Mouse (Mus musculus) intestine, embryonic 16.5 days (tissue): Measurements from ENCODE around the gene Dnajb1. TPM values are rescaled to one million over a fixed set of nuclear protein-coding genes. Genes with fewer than 3 reads are reported as not detected.
A peak's percentile ranks its signal among the peaks of the same experiment; 100 is the strongest.
"Not testable (repeated sequence)": the region's sequence is repeated elsewhere in the genome, so short reads cannot be mapped to it uniquely, and the experiment has no call there.

Source experiments
- ATAC-seq: fragments of 200-750 bp; cut with Nextera tagmentation; 2 replicates; pipeline ENCODE4 v1.8.0; 2017; ENCODE audit warnings: moderate TSS enrichment, moderate library complexity
- H3K27ac ChIP-seq: fragments of 300-500 bp; sonication (generic); 2 replicates; pipeline ENCODE4 v1.5.1; 2014; ENCODE audit warnings: mild to moderate bottlenecking, low read length
- H3K27me3 ChIP-seq: fragments of 300-500 bp; sonication (generic); replicated peaks from 2 replicates; pipeline ENCODE4 v1.6.1; 2014; ENCODE audit warnings: low read length, control low read depth, mixed read lengths; ENCODE audit not compliant: control insufficient read depth, insufficient read depth
- H3K36me3 ChIP-seq: fragments of 300-500 bp; sonication (generic); 2 replicates; pipeline ENCODE4 v1.6.1; 2014; ENCODE audit warnings: low read length, control low read depth; ENCODE audit not compliant: control insufficient read depth, insufficient read depth
- H3K4me1 ChIP-seq: fragments of 300-500 bp; sonication (generic); 2 replicates; pipeline ENCODE4 v1.6.1; 2014; ENCODE audit warnings: low read length, control low read depth, mixed read lengths; ENCODE audit not compliant: control insufficient read depth, insufficient read depth
- H3K4me2 ChIP-seq: fragments of 300-500 bp; sonication (generic); 2 replicates; pipeline ENCODE4 v1.6.1; 2014; ENCODE audit warnings: low read depth, low read length, control low read depth
- H3K4me3 ChIP-seq: fragments of 300-500 bp; sonication (generic); 2 replicates; pipeline ENCODE4 v1.5.1; 2014; ENCODE audit warnings: mild to moderate bottlenecking, low read length
- H3K9ac ChIP-seq: fragments of 300-500 bp; sonication (generic); 2 replicates; pipeline ENCODE4 v1.6.1; 2014; ENCODE audit warnings: low read depth, low read length
- H3K9me3 ChIP-seq: fragments of 300-500 bp; sonication (generic); 2 replicates; pipeline ENCODE4 v1.6.1; 2016; ENCODE audit warnings: low read length, control low read depth; ENCODE audit not compliant: control insufficient read depth
- WGBS: fragments of 180-500 bp; shearing (Covaris S2); extraction: QIAGEN DNeasy Blood & Tissue Kit; methylation state at CpG from one replicate; pipeline ENCODE4 v1.1.7; 2014; 5-methylcytosine and 5-hydroxymethylcytosine counted together
- polyA plus RNA-seq: library from polyadenylated mRNA; unstranded; fragments of >200 nt; fragmentation: Nextera tagmentation; extraction: Ambion mirVana; gene quantifications from 2 replicates; pipeline ENCODE4 v1.2.1, GENCODE M21; 2015

Gene Dnajb1
- polyA plus RNA-seq, 1 experiment from 2014 or later, result 52.0 TPM

DNA sequence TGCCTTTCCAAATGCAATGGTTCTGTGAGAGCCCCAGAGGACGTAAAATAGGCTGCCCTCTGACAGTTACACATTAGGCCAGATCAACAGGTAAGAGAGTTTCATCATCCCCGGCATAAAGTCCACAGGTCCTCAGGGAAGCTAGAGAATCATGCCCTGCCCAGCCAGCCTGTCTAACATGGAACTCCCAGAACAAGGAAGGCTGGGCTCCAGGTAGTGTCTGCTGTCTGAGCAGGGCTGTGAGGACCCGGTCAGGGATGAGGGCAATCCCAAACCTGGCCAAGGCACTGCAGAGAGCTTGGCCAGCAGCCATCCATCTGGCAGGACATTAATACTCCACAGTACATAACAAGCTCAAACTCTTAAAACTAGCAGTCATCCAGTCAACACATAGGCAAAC, 22.7 kb upstream of the Dnajb1 start:
- WGBS, result 53% methylated on average over 3 of the region's 3 CpGs

DNA sequence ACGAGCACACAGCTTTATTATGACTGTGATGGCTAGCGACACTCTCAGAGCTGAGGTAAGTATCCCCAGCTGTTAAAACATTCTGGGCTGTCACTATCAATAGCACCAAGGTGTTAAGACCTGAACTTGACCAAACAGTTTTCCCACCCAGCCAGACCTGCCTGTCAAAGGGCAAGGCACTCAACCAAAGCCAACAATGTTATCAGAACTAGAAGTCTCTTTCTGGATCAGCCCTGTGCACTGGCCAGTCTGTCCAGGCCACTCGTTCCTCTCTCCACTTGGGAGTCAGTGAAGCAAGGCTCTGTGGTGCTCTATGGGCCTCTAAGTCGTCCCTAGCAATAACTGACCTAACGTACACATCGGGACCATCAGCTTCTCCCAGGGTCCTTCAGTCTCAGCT, 20.3 kb upstream of the Dnajb1 start:
- H3K9ac ChIP-seq, result no peak overlapping the region
- H3K27ac ChIP-seq, result no peak overlapping the region
- H3K4me1 ChIP-seq, result peaks cover 34% of the 10 kb centered on the region
- no peak overlapping the region for H3K4me3 ChIP-seq
- no peak overlapping the region for H3K4me2 ChIP-seq
- H3K27me3 ChIP-seq, result no peaks in the 10 kb centered on the region
- WGBS, result 83% methylated on average over 6 of the region's 6 CpGs
- no peaks in the 10 kb centered on the region for H3K9me3 ChIP-seq
- no peak for ATAC-seq
- no peaks in the 10 kb centered on the region for H3K36me3 ChIP-seq

More for the DNA sequence above, 22.7 kb upstream of the Dnajb1 start:
- Histone ChIP-seq H3K27ac (peak overlapping the region; percentile 64), H3K4me1 (peaks cover 30% of the 10 kb centered on the region), H3K4me2 (no peak overlapping the region), H3K4me3 (no peak overlapping the region), H3K9ac (no peak overlapping the region), H3K36me3 (no peaks in the 10 kb centered on the region), H3K9me3 (no peaks in the 10 kb centered on the region), H3K27me3 (no peaks in the 10 kb centered on the region)
- ATAC-seq, result peak; percentile 64

DNA sequence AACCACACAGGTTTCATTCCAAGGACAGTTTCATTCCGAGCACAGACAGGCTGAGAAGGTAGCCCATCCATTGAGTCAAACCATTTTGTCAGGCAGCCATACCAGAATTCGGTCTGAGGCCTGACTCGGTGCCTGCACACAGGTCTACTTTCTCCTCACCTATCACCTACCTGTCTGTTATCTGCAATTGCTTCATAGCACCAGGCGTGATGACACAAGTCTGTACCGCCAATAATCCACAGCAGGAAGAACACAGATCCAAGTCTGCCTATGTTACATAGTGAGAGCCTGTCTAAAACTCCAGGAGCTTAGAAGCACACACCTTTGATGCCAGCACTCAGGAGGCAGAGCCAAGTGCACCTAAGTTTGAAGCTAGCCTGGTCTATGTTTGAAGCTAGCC, 19.1 kb upstream of the Dnajb1 start:
- Histone ChIP-seq H3K4me2 (no peak overlapping the region), H3K36me3 (no peaks in the 10 kb centered on the region), H3K9ac (no peak overlapping the region), H3K4me1 (peaks cover 40% of the 10 kb centered on the region), H3K4me3 (no peak overlapping the region), H3K27me3 (no peaks in the 10 kb centered on the region), H3K9me3 (no peaks in the 10 kb centered on the region), H3K27ac (no peak overlapping the region)
- 78% methylated on average over 5 of the region's 5 CpGs for WGBS
- no peak for ATAC-seq

DNA sequence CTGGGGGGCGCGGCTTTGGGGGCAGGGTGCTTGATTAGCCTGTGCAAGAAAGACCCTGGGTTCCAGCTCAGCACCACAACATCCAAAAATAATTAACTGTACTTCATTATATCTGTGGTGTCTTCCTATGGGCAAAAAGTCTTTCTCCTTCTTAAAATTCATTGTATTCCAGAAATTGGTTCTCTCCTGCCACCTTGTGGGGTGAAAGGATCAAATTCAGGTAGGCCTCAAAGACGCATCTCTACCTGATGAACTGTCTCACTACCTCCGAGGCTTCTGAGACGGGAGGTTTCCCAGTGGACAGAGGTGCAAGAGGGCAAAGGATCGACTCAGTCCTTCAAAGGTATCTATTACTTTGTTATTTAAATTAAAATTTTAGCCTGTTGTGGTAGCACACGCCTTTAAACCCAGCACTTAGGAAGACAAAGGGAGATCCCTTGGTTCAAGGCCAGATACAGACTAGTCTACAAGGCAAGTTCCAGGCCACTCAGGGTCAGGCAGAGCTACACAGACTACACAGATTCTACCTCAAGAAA, 17.4 kb upstream of the Dnajb1 start:
- no peaks in the 10 kb centered on the region for H3K36me3 ChIP-seq
- H3K27ac ChIP-seq, result no peak overlapping the region
- H3K4me1 ChIP-seq, result peaks cover 37% of the 10 kb centered on the region
- H3K27me3 ChIP-seq, result no peaks in the 10 kb centered on the region
- H3K9ac ChIP-seq, result no peak overlapping the region
- H3K4me3 ChIP-seq, result no peak overlapping the region
- 77% methylated on average over 7 of the region's 7 CpGs for WGBS
- no peak overlapping the region for H3K4me2 ChIP-seq
- no peak for ATAC-seq
- no peaks in the 10 kb centered on the region for H3K9me3 ChIP-seq

DNA sequence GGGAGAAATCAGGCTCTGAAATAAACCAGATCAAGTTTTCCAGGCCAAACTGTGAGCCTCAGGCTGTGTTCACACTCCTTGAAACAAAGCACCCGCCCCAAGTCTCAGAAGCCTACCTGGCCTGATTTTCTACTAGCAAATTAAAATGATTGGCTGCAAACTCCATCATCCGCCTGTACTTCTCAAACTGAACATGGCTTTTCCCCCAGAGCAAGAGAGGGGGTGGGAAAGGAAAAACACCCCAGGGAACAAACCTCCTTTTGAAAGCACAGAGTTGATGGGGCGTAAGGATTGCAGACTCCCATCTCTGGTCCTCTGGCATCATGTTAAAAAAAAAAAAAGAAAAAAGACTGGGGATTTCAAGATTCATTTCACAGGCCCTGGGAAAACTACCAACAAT, 15.3 kb upstream of the Dnajb1 start:
- Histone ChIP-seq H3K4me1 (peaks cover 29% of the 10 kb centered on the region), H3K36me3 (no peaks in the 10 kb centered on the region), H3K4me2 (peak overlapping the region; percentile 79), H3K9me3 (no peaks in the 10 kb centered on the region), H3K27me3 (no peaks in the 10 kb centered on the region), H3K27ac (no peak overlapping the region), H3K9ac (peak overlapping the region; percentile 55), H3K4me3 (peak overlapping the region; percentile 86)
- no peak for ATAC-seq
- WGBS, result 46% methylated on average over 3 of the region's 3 CpGs

DNA sequence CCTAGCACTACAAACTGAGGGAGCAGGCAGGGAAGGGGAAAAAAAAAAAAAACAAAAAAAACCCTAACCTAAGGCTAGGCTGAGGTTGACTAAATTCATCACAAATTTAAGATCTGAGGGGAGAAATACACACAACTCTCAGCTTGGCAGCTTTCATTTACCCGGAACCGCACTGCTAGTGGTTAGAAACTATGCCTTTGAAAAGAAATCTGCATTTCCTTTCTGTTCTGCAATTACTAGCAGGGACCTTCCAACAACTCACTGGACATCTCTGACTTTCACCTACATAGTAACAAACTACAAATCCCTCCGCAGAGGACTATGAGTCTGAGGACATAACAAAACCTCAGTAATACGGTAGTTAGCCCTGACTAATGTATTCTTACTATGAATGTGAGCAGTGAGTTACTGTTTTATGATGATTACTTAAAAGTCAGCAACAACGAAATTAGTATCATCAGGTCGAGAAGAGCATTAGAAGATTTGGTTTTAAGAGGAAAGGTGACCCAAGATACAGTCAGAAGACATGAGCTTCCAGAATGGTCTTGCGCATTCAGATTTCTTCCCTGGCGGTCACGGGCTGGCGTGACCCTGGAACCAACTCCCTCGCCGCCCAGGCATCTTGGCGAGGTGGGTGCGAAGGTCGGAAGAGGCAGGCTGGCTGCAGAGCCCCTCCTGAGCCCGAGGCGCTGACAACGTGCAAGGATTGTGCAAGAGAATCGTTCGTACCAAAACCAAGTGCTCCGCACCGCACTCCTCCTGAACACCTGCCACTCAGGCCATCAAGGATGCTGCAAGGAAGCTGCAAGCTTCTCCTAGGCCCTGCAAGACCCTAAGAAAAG, 14.4 kb upstream of the Dnajb1 start:
- Histone ChIP-seq H3K4me3 (peak overlapping the region; percentile 86), H3K36me3 (no peaks in the 10 kb centered on the region), H3K27me3 (no peaks in the 10 kb centered on the region), H3K9ac (peak overlapping the region; percentile 90), H3K4me2 (peak overlapping the region; percentile 79), H3K27ac (peak overlapping the region; percentile 92), H3K4me1 (peaks cover 26% of the 10 kb centered on the region), H3K9me3 (no peaks in the 10 kb centered on the region)
- 3% methylated on average over 22 of the region's 22 CpGs for WGBS
- ATAC-seq, result peak; percentile 52

DNA sequence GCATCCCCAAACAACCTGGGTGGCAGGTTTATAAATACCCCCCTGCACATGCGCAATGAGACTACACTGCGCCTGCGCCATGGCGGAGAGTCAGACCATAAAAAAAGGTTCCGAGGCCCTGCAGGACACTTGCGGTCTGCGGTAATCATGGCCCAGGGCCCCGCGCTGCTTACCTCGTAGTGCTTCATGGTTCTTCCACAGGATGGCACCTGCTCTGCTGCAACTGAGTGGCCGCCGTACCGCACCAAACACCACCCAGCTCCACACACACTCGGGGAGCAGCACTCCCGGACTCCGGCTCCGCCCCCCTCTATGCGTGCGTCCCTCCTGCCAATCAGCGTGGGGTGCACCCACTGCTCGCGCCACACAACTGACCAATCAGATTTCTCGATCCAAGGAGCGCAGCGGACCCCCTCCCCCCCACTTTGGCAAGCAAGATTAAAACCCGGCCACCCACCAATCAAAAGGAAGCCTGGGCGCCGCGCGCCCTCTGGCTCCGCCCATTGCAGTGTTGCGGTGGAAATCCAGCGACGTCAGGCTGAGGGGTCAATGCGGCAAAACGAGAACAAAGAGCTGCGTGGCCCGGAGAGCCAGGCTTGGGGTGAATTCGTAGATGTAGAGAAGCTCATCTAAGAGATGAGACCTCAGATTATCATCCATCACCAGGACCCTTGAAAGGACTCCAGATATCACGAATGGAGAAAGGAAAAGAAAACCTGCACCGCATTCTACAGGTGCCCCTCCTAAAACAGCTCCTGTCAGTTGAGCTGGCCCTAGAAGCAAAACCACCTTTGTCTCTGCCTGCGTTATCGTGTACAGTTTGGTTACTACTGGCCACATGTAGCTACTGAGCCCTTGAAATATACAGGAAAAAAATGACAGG, 13.6 kb upstream of the Dnajb1 start:
- under 1% methylated on average over 43 of the region's 43 CpGs for WGBS
- H3K27ac ChIP-seq, result peak overlapping the region; percentile 92
- ATAC-seq, result peak; percentile 99
- H3K36me3 ChIP-seq, result no peaks in the 10 kb centered on the region
- H3K4me3 ChIP-seq, result peak overlapping the region; percentile 86
- peaks cover 22% of the 10 kb centered on the region for H3K4me1 ChIP-seq
- H3K9me3 ChIP-seq, result no peaks in the 10 kb centered on the region
- no peaks in the 10 kb centered on the region for H3K27me3 ChIP-seq
- peak overlapping the region; percentile 90 for H3K9ac ChIP-seq
- peak overlapping the region; percentile 79 for H3K4me2 ChIP-seq

DNA sequence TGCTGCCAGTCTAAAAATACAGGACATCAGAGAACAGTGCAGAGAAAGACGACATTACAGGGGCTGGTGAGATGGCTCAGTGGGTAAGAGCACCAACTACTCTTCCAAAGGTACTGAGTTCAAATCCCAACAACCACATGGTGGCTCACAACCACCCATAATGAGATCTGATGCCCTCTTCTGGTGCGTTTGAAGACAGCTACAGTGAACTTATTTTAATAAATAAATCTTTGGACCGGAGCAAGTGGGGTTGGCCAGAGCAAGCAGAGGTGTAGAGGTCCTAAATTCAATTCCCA, 13.0 kb upstream of the Dnajb1 start:
- not testable (repeated sequence) for H3K36me3 ChIP-seq, H3K9me3 ChIP-seq, H3K27me3 ChIP-seq, ATAC-seq
- 49% methylated on average over 3 of the region's 3 CpGs for WGBS
- H3K9ac ChIP-seq, result peak overlapping the region; percentile 76
- H3K4me2 ChIP-seq, result peak overlapping the region; percentile 75
- H3K4me1 ChIP-seq, result peaks cover 20% of the 10 kb centered on the region
- H3K4me3 ChIP-seq, result peak overlapping the region; percentile 86
- peak overlapping the region; percentile 90 for H3K27ac ChIP-seq

DNA sequence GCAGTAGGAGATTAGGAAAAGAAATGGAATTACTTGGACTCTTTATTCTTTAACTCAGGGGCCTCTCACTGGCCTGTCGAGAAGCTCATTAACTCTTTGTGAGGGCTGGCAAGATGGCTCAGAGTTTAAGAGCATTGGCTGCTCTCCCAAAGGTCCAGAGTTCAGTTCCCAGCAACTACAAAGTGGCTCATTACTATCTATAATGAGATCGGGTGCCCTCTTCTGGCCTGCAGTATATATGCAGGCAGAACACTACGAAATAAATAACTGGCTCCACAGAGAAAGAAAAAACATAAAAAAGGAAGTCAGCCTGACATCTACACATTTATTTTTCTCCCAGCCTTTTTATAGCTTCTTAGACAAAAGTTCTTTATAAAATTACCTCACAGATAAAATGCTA, 11.6 kb upstream of the Dnajb1 start:
- 26% methylated on average over 3 of the region's 3 CpGs for WGBS
- ATAC-seq, result no peak
- peaks cover 17% of the 10 kb centered on the region for H3K4me1 ChIP-seq
- H3K9me3 ChIP-seq, result no peaks in the 10 kb centered on the region
- H3K36me3 ChIP-seq, result no peaks in the 10 kb centered on the region
- H3K27ac ChIP-seq, result no peak overlapping the region
- no peak overlapping the region for H3K4me3 ChIP-seq
- no peaks in the 10 kb centered on the region for H3K27me3 ChIP-seq
- no peak overlapping the region for H3K4me2 ChIP-seq
- H3K9ac ChIP-seq, result no peak overlapping the region
